Mouse (Mus musculus) liver, postnatal 0 days (tissue): ENCODE results near the gene Clca3a2. TPM values are rescaled to one million over a fixed set of nuclear protein-coding genes. Genes with fewer than 3 reads are reported as not detected.
"Not testable (repeated sequence)": the region's sequence is repeated elsewhere in the genome, so short reads cannot be mapped to it uniquely, and the experiment has no call there.

Experiments used
- ATAC-seq: fragments of 200-750 bp; cut with Nextera tagmentation; 2 replicates; pipeline ENCODE4 v1.8.0; 2017; ENCODE audit warnings: mild to moderate bottlenecking, moderate library complexity
- DNase-seq: peaks from one replicate; pipeline ENCODE4 v3.0.0-alpha.2; 2016
- H3K27ac ChIP-seq: fragments of 300-500 bp; sonication (generic); 2 replicates; pipeline ENCODE4 v1.5.1; 2014; ENCODE audit warnings: antibody characterized with exemption, moderate library complexity, mild to moderate bottlenecking, low read depth
- H3K27me3 ChIP-seq: fragments of 300-500 bp; sonication (generic); 2 replicates; pipeline ENCODE4 v1.6.1; 2014; ENCODE audit warnings: low read length, control low read depth, mixed read lengths; ENCODE audit not compliant: insufficient read depth
- H3K36me3 ChIP-seq: fragments of 300-500 bp; sonication (generic); replicated peaks from 2 replicates; pipeline ENCODE4 v1.6.1; 2014; ENCODE audit warnings: mild to moderate bottlenecking, control low read depth, low read length, moderate library complexity, mixed read lengths; ENCODE audit not compliant: insufficient read depth
- H3K4me1 ChIP-seq: fragments of 300-500 bp; sonication (generic); 2 replicates; pipeline ENCODE4 v1.6.1; 2014; ENCODE audit warnings: antibody characterized with exemption, mild to moderate bottlenecking, control low read depth; ENCODE audit not compliant: insufficient read depth
- H3K4me2 ChIP-seq: fragments of 300-500 bp; sonication (generic); 2 replicates; pipeline ENCODE4 v1.6.1; 2014; ENCODE audit warnings: low read depth, mild to moderate bottlenecking, low read length, moderate library complexity, mixed read lengths
- H3K4me3 ChIP-seq: fragments of 300-500 bp; sonication (generic); 2 replicates; pipeline ENCODE4 v1.5.1; 2014; ENCODE audit warnings: low read depth, low read length
- H3K9ac ChIP-seq: fragments of 300-500 bp; sonication (generic); replicated peaks from 2 replicates; pipeline ENCODE4 v1.6.1; 2014; ENCODE audit warnings: mild to moderate bottlenecking, moderate library complexity
- H3K9me3 ChIP-seq: fragments of 300-500 bp; sonication (generic); 2 replicates; pipeline ENCODE4 v1.6.1; 2016; ENCODE audit warnings: mild to moderate bottlenecking, control low read depth, low read length, mixed read lengths
- CTCF ChIP-seq: sonication (generic); IDR thresholded peaks from 2 replicates; pipeline ENCODE4 v1.5.1; 2016; ENCODE audit warnings: antibody characterized with exemption, low read depth
- EP300 ChIP-seq: IDR thresholded peaks from 2 replicates; pipeline ENCODE4 v1.6.1; 2016; ENCODE audit warnings: antibody characterized with exemption, low read depth, mild to moderate bottlenecking
- whole genome bisulfite sequencing: fragments of 180-500 bp; shearing (Covaris S2); extraction: QIAGEN DNeasy Blood & Tissue Kit; methylation state at CpG from one replicate; pipeline ENCODE4 v1.1.7; 2014; ENCODE audit not compliant: insufficient replicate concordance; 5-methylcytosine and 5-hydroxymethylcytosine counted together
- polyA plus RNA-seq: library from polyadenylated mRNA; unstranded; fragments of >200 nt; fragmentation: Nextera tagmentation; extraction: Ambion mirVana; gene quantifications from 2 replicates; pipeline ENCODE4 v1.2.1, GENCODE M21; 2015

The Clca3a2 gene
- polyA plus RNA-seq, 1 experiment from 2014 or later: not detected

DNA sequence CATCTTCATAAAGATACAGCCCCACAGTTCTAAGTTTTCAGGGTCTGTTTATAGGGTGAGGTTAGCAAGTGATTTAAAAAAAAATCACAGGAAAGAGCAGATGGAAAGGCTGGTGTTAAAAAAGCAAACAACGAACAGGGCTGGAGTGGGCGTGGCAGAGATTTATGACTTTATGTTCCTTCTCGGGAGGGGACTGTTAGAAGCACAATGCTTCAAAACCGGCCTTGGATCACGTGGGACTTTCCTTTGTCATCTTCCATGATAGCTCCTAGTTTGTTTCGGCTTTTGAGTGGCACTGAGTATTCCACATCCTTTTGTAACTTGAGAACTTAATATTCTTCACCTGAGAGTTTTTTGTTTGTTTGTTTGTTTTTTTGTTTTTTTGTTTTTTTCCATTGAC, 57.8 kb downstream of the Clca3a2 start:
- H3K9me3 ChIP-seq: no peaks in the 10 kb centered on the region
- DNase-seq (no peak), ATAC-seq (no peak)
- H3K9ac ChIP-seq: no peak overlapping the region; the same call in 1 of the 2 replicates
- H3K27ac ChIP-seq: peak overlapping the region; percentile 82
- peak overlapping the region; percentile 68 for H3K4me2 ChIP-seq
- WGBS: 38% methylated on average over 6 of the region's 6 CpGs
- no peaks in the 10 kb centered on the region for H3K36me3 ChIP-seq
- H3K27me3 ChIP-seq: no peaks in the 10 kb centered on the region
- peak overlapping the region; percentile 42; the same call in 1 of the 2 replicates for H3K4me3 ChIP-seq
- TF ChIP-seq CTCF (no peak), EP300 (no peak)
- no peaks in the 10 kb centered on the region for H3K4me1 ChIP-seq

- Histone ChIP-seq H3K4me3 (peak within 1 kb of the TSS; percentile 42), H3K9me3 (no peaks in the 10 kb centered on the region), H3K4me2 (peak within 1 kb of the TSS; percentile 68), H3K27me3 (no peaks in the 10 kb centered on the region), H3K4me1 (no peaks in the 10 kb centered on the region), H3K9ac (peak within 1 kb of the TSS; percentile 48), H3K27ac (peak within 1 kb of the TSS; percentile 82), H3K36me3 (no peaks in the 10 kb centered on the region)
- ATAC-seq: peak; percentile 96
- TF ChIP-seq EP300 (peak; percentile 97), CTCF (no peak)
- peak; percentile 56 for DNase-seq
- WGBS: 40% methylated on average over 9 of the region's 11 CpGs
These were observed 58.5 kb downstream of the Clca3a2 start, which contains the start of gene Clca3a1 for GRCm38 (mm10) chr3:144760592-144761309. Clca3a1 (minus strand) TSS chr3:144760977.

DNA sequence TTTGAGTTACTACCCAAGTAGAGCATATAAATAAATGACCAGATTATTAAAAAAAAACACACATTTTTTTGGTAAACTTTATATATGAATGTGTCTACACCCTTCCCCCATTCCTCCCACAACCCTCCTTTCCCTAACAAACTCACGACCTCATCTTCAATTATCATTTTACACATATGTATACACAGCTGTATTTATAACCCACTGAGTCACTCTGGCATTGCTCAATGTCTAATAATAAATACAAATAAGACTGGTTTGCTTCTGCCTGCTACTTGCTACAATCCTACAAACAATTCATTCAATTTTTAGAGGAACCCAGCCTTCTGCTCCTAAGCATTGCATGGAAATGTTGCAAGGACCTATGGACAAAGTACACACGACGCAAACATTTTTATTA, 59.6 kb downstream of the Clca3a2 start:
- Histone ChIP-seq H3K27ac (0 out of 2 replicates have a peak overlapping the region, but pooled peaks have one; percentile 82), H3K36me3 (no peaks in the 10 kb centered on the region), H3K4me1 (no peaks in the 10 kb centered on the region), H3K4me3 (peak overlapping the region; percentile 42), H3K27me3 (no peaks in the 10 kb centered on the region), H3K4me2 (peak overlapping the region; percentile 68), H3K9ac (peak overlapping the region; percentile 48), H3K9me3 (no peaks in the 10 kb centered on the region)
- TF ChIP-seq CTCF (no peak), EP300 (no peak)
- WGBS: 60% methylated on average over 3 of the region's 3 CpGs
- ATAC-seq (no peak), DNase-seq (no peak)

DNA sequence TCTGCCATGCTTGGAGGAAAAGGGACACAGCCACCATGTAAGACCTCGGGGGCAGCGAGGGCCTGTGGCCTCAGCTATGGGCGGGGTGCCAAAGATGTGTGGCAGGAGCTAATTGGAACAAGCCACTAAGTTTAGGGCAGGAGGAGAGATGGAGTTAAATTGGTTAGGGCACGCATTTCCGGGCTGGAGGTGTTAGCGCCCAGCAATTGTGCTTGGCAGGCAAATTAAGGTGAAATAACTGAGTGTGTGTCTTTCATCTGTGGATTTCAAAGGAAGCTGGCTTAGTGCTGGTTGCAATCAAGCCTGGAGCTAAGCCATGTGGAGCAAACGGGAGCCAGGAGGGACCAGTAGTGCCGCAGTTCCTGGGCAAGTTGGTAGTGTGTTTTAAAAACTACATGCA, 63.2 kb downstream of the Clca3a2 start:
- H3K4me1 ChIP-seq, H3K27ac ChIP-seq, H3K27me3 ChIP-seq, ATAC-seq, H3K9me3 ChIP-seq, H3K4me2 ChIP-seq, DNase-seq, H3K4me3 ChIP-seq, H3K9ac ChIP-seq, H3K36me3 ChIP-seq: not testable (repeated sequence)
- 78% methylated on average over 8 of the region's 8 CpGs for WGBS

GRCm38 (mm10) chr3:144753120-144753519, 66.2 kb downstream of the Clca3a2 start:
- TF ChIP-seq EP300: no peak
- peak; percentile 78 for TF ChIP-seq CTCF
- Histone ChIP-seq H3K4me3 (no peak overlapping the region), H3K36me3 (no peaks in the 10 kb centered on the region), H3K9ac (no peak overlapping the region), H3K9me3 (no peaks in the 10 kb centered on the region), H3K4me2 (no peak overlapping the region), H3K27me3 (no peaks in the 10 kb centered on the region), H3K27ac (no peak overlapping the region), H3K4me1 (no peaks in the 10 kb centered on the region)
- DNase-seq (peak; percentile 31), ATAC-seq (no peak)
- 2% methylated on average over 2 of the region's 2 CpGs for WGBS

DNA sequence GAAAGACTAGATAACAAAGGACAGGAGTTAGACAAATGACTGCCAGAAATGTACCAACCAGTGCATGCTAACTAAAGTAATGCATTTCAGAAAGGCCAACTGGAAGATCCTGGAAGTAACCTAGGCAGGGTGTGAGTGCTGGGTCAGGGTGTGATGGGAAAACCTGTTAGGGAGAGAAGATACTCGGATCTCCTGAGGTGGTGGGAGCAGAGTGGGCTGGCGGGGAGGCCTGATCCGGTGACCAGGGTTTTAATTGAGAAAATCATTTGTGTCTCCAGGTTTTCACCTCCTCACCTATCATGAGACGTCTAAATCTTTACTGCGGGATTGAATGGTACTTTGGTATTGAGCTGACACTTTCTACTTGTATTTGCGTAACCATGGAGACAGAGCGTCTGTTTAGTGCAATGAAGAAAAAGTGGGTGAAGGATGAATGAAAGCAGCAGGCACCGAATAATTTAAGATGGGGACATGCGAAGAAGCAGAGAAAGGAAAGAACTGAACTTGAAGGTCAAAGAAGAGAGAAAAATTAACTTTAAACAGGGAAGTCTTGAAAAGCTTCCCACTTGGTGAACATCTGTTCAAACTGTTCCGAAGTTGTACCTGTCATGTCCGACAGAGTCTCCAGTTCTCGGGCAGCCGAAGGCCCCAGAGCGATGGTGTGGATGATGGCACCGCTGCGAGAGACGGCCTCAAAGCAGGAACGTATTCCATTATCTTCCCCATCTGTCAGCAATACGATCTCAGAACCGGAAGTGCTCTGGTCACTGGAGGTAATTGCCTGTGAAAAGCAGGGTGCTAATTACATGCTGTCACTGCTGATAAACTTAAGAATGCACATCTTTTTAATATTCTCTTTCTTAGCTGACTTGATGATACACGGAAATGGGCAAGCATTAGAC, 70.0 kb downstream of the Clca3a2 start:
- WGBS: 75% methylated on average over 18 of the region's 21 CpGs
- H3K36me3 ChIP-seq, H3K4me3 ChIP-seq, H3K9ac ChIP-seq, H3K9me3 ChIP-seq, H3K4me1 ChIP-seq, DNase-seq, H3K27me3 ChIP-seq, ATAC-seq, H3K27ac ChIP-seq, H3K4me2 ChIP-seq: not testable (repeated sequence)

DNA sequence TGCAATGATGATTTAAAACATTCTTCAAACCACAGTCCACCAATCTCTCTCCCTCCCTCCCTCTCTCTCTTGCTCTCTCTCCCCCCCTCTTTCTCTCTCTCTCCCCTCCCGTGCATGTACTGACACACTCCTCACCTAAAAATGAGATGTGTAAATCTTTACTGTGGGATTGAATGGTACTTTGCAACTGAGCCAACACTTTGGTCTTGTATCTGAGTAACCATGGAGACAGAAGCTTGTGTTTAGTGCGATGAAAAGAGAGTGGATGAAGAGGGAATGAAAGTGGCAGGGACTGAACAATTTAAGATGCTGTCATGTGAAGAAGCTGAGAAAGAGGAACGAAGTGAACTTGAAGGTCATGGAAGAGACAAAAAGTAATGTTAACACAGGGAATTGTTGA, 71.6 kb downstream of the Clca3a2 start:
- not testable (repeated sequence) for DNase-seq, H3K4me2 ChIP-seq, H3K4me1 ChIP-seq, H3K27me3 ChIP-seq, ATAC-seq, H3K4me3 ChIP-seq, H3K9me3 ChIP-seq, H3K36me3 ChIP-seq, H3K9ac ChIP-seq, H3K27ac ChIP-seq
- whole genome bisulfite sequencing: 63% methylated on average over 3 of the region's 3 CpGs
